Mouse (Mus musculus): ENCODE results near the gene Baiap2l1.

GRCm38 (mm10) chr5:144256541-144256870, 101.4 kb downstream of the Baiap2l1 start:
- no peak for TF ChIP-seq CTCF (IDR thresholded peaks at IDR 0.05; ENCODE audit: low read depth, low read length)
- no peak for TF ChIP-seq POLR2A (IDR thresholded peaks at IDR 0.05; ENCODE audit: extremely low read depth, insufficient read depth, low read length)

Measured in liver, adult 2 months (tissue).